Mouse (Mus musculus): ENCODE measurements around the gene Ccdc162. TPM values are rescaled to one million over a fixed set of nuclear protein-coding genes. Genes with fewer than 3 reads are reported as not detected.
"Not testable (repeated sequence)": the region's sequence is repeated elsewhere in the genome, so short reads cannot be mapped to it uniquely, and the experiment has no call there.

Gene Ccdc162
- polyA plus RNA-seq, 1 experiment = not detected

DNA sequence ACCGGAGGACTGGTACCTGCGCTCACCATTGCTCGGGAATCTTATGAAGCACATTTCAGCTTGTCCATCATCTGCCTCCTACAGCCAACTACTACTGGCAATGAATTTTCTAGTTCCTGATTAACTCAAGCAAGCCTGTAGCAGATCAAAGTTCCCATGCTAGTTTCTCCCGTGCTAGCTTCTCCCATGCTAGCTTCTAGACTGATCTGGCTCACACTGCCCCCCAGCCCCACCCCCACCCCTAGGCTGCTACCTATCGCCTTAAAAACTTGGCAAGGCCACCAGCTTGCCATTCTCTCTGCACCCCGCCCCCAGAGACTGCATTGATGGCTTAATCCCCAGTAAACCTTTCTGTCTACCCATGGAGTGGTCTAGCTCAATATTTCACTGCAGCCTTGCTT is 39.8 kb downstream of the Ccdc162 start:
- TF ChIP-seq CTCF (IDR thresholded peaks at IDR 0.05; ENCODE audit: low read depth, low read length) (no peak), POLR2A (IDR thresholded peaks at IDR 0.05; ENCODE audit: borderline replicate concordance, low read depth, low read length) (no peak)
- no peak overlapping the region for H3K4me3 ChIP-seq (ENCODE audit: insufficient read depth, low read length)
- no peak overlapping the region for H3K27ac ChIP-seq (ENCODE audit: insufficient read depth, low read depth, low read length)
- H3K4me1 ChIP-seq (ENCODE audit: control insufficient read depth, insufficient read depth, low read length) = peaks cover 4% of the 10 kb centered on the region; the same call in 1 of the 2 replicates

DNA sequence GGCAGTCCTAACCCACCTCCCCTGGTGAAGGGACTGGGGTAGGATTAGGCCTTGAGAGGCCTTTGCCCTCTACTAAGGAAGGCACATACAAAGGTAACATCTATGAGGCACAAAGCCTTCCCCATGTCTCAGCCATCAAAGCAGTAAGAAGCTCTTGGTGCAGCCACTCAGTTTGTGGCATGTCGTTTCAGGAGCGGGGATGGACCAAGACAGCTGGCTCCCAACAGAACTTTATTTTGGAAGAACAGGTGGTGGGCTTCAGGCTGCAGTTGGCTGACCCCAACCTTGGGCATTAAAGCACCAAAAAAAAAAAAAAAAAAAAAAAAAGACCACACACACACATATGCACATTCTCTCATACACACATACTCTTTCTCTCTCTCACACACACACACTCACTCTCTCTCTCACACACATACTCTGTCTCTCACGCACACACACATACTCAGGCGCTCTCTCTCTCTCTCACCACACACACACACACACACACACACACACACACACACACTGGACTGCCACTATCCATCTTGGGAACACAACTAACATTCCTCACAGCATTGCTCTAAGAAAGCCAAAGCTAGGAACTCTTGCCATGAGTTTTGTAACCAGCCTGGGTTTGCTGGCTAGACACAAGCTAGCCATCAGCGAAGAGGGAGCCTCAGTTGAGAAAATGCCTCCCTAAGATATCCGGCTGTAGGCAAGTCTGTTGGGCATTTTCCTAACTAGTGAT is 40.4 kb downstream of the Ccdc162 start:
- no peak overlapping the region for H3K4me3 ChIP-seq (ENCODE audit: insufficient read depth, low read length)

DNA sequence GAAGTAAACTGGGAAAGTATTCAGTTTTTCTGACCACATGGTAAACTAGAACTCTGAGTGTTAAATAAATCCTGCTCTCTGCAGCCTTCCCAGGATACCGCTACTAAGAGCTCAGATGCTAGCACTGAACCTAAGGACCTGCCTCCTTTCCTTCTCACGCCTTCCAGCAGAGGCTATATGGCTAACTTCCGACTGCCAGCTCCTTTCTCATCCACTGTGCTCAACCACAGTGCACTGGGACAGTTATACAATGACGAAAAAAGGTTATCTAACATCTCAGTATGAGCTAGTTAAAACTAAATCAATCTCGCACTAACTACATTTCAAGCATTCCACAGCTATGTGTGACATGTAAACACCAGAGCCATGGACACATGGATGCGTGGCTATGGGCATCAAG is 41.2 kb downstream of the Ccdc162 start:
- no peak overlapping the region for H3K27ac ChIP-seq (ENCODE audit: insufficient read depth, low read depth, low read length)
- TF ChIP-seq CTCF (IDR thresholded peaks at IDR 0.05; ENCODE audit: low read depth, low read length) (no peak), POLR2A (IDR thresholded peaks at IDR 0.05; ENCODE audit: borderline replicate concordance, low read depth, low read length) (no peak)
- no peak overlapping the region for H3K4me3 ChIP-seq (ENCODE audit: insufficient read depth, low read length)
- peaks cover 4% of the 10 kb centered on the region; the same call in 1 of the 2 replicates for H3K4me1 ChIP-seq (ENCODE audit: control insufficient read depth, insufficient read depth, low read length)

More for the DNA sequence above, 40.4 kb downstream of the Ccdc162 start:
- Histone ChIP-seq H3K27ac (ENCODE audit: insufficient read depth, low read depth, low read length) (no peak overlapping the region), H3K4me1 (ENCODE audit: control insufficient read depth, insufficient read depth, low read length) (peaks cover 4% of the 10 kb centered on the region; the same call in 1 of the 2 replicates)
- TF ChIP-seq POLR2A (IDR thresholded peaks at IDR 0.05; ENCODE audit: borderline replicate concordance, low read depth, low read length) (no peak), CTCF (IDR thresholded peaks at IDR 0.05; ENCODE audit: low read depth, low read length) (no peak)

DNA sequence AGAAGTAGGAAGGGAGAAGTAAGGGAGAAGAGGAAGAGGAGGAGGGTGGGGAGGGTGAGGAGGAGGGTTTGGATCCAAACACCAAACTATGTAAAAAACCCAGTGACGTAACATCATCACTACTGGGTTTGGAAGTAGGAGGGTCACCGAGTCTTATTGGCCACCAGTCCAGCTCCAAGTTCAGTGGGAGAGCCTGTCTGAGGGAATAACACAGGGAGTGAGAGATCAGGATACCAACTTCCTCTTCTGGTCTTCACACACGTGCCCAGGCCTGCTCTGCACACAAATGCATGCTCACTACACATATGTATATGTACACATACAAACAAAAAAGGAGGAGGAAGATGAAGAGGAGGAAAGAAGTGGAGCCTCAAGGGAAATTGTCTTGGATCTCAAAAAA is 42.1 kb downstream of the Ccdc162 start:
- TF ChIP-seq CTCF (IDR thresholded peaks at IDR 0.05; ENCODE audit: low read depth, low read length) = no peak
- TF ChIP-seq POLR2A (IDR thresholded peaks at IDR 0.05; ENCODE audit: borderline replicate concordance, low read depth, low read length) = no peak
- H3K27ac ChIP-seq (ENCODE audit: insufficient read depth, low read depth, low read length) = no peak overlapping the region
- H3K4me1 ChIP-seq (ENCODE audit: control insufficient read depth, insufficient read depth, low read length) = peaks cover 4% of the 10 kb centered on the region; the same call in 1 of the 2 replicates
- H3K4me3 ChIP-seq (ENCODE audit: insufficient read depth, low read length) = no peak overlapping the region

DNA sequence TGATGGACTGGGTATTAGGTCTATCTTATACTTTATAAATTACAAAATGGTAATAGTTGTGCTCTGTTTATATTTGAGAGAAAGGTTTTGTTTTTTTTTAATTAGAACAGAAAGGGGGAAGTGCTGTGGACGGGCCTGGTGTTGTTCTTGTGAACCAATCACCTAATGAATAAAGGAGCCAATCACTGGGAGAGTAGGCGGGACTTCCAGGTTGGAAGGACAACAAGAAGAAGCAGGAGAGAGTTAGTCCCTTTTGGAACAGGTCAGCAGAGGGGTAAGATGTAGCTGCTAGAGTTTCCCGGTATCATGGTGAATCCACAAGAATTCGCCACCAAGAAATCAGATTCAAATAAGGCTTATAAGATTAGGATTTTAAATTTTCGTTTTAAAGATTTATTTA is 46.2 kb downstream of the Ccdc162 start:
- no peak for TF ChIP-seq CTCF (IDR thresholded peaks at IDR 0.05; ENCODE audit: low read depth, low read length)
- no peak for TF ChIP-seq POLR2A (IDR thresholded peaks at IDR 0.05; ENCODE audit: borderline replicate concordance, low read depth, low read length)

DNA sequence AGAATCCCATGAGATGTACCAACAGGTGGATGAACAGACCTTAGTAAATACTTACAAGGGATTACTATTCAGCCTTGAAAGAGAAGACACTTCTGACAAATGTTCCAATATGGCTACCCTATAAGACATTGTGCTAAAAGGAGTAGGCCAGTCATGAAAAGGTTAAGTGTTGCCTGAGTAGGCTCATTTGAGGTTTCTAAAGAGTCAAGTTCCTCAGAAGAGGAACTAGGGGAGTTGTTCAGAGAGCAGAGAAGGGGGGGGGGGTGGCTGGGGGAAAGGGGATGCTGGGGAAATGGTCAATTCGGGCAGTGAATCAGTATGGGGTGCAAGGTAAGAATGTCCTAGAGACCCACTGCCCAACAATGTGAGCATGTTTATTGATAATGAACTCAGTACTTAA is 50.9 kb downstream of the Ccdc162 start:
- H3K27ac ChIP-seq (ENCODE audit: insufficient read depth, low read depth, low read length) = no peak overlapping the region
- H3K4me1 ChIP-seq (ENCODE audit: control insufficient read depth, insufficient read depth, low read length) = peaks cover 2% of the 10 kb centered on the region; the same call in 1 of the 2 replicates
- no peak for TF ChIP-seq CTCF (IDR thresholded peaks at IDR 0.05; ENCODE audit: low read depth, low read length)
- TF ChIP-seq POLR2A (IDR thresholded peaks at IDR 0.05; ENCODE audit: borderline replicate concordance, low read depth, low read length) = no peak
- no peak overlapping the region for H3K4me3 ChIP-seq (ENCODE audit: insufficient read depth, low read length)

More for the DNA sequence above, 46.2 kb downstream of the Ccdc162 start:
- Histone ChIP-seq H3K4me1 (ENCODE audit: control insufficient read depth, insufficient read depth, low read length) (peaks cover 4% of the 10 kb centered on the region; the same call in 1 of the 2 replicates), H3K4me3 (ENCODE audit: insufficient read depth, low read length) (no peak overlapping the region), H3K27ac (ENCODE audit: insufficient read depth, low read depth, low read length) (no peak overlapping the region)

DNA sequence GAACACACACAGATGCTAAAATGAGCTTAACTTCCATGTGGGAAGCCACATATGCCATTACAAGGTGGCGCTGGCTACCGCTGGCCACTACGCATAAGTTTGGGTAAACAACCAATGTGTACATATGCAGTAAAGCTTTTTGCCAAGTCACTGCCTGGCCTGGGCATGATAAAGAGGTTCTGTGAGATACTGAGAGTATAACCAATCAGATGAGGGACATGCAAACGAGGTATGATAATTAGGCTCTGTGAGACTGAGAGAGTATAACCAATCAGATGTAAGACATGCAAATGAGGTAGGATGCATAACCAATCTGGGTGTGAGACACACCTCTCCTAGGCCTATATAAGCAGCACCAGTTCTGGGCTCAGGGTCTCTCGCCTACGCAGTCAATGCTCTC is 56.8 kb downstream of the Ccdc162 start:
- H3K27ac ChIP-seq (ENCODE audit: insufficient read depth, low read depth, low read length); H3K4me1 ChIP-seq (ENCODE audit: control insufficient read depth, insufficient read depth, low read length); H3K4me3 ChIP-seq (ENCODE audit: insufficient read depth, low read length): not testable (repeated sequence)

DNA sequence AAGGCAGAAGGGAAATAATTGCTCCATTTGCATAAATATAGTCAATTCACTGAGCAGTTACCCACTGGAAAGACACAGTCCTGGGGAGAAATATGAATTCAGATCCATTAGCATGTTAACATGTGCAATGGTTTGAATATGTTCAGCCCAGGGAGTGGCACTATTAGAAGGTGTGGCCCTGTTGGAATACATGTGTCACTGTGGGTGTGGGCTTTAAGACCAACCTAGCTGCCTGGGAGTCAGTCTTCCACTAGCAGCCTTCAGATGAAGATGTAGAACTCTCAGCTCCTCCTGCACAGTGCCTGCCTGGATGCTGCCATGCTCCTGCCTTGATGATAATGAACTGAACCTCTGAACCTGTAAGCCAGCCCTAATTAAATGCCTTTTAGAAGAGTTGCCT is 60.8 kb downstream of the Ccdc162 start:
- not testable (repeated sequence) for H3K4me1 ChIP-seq (ENCODE audit: control insufficient read depth, insufficient read depth, low read length); H3K27ac ChIP-seq (ENCODE audit: insufficient read depth, low read depth, low read length); H3K4me3 ChIP-seq (ENCODE audit: insufficient read depth, low read length)

DNA sequence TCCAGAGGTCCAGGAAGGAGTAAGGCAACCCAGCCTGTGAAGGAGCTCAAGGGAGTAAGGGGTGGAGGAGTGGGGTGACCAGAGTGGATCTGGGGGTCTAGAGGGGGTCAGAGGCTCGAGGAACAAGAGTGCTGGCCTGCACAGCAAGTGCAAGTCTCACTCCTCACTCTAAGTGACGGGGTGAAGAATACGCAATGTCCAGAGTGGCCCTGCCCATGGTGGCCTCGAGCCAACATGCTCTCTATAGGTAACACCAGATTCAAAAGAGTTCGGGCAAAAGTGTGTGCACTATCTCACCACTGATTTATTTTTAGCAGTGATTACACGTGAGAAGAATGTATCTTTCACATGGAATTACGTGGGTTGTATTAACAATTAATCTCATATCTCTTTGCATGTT is 63.4 kb downstream of the Ccdc162 start:
- TF ChIP-seq CTCF (IDR thresholded peaks at IDR 0.05; ENCODE audit: low read depth, low read length) (no peak), POLR2A (IDR thresholded peaks at IDR 0.05; ENCODE audit: borderline replicate concordance, low read depth, low read length) (no peak)
- H3K4me1 ChIP-seq (ENCODE audit: control insufficient read depth, insufficient read depth, low read length) = no peaks in the 10 kb centered on the region
- H3K4me3 ChIP-seq (ENCODE audit: insufficient read depth, low read length) = no peak overlapping the region
- no peak overlapping the region for H3K27ac ChIP-seq (ENCODE audit: insufficient read depth, low read depth, low read length)

DNA sequence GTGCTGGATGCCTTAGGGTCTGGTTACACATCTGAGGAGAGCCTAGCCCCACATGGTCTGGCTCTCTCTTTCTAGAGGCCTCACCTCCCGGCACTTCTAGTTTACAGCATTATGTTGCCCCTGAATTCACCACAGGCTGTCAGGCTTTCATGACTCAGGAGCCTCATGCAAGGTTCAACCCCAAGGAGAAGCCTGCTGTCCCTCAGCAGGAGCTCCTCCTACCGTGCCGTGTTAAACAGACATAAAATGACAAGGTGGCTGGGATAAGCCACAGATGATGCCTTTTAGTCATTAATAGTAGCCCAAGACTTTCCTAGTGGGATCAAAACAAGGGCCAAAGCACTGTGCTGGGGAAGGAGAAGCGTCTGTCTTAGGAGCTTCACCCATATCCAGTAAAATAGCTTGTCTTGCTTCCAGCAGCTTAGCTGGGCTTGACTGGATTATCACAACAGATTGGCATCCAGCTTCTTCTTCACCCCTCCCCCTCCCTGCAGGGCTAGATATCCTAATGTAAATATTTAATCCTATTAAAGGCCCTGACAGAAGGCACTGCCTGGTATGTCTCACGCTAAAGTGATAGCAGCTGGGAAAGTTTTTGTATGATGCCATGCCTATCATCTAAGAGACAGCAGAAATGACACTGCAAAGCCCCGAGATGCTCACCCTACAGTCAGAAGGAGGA is 64.2 kb downstream of the Ccdc162 start:
- TF ChIP-seq POLR2A (IDR thresholded peaks at IDR 0.05; ENCODE audit: borderline replicate concordance, low read depth, low read length) (no peak), CTCF (IDR thresholded peaks at IDR 0.05; ENCODE audit: low read depth, low read length) (no peak)
- Histone ChIP-seq H3K4me1 (ENCODE audit: control insufficient read depth, insufficient read depth, low read length) (no peaks in the 10 kb centered on the region), H3K4me3 (ENCODE audit: insufficient read depth, low read length) (no peak overlapping the region), H3K27ac (ENCODE audit: insufficient read depth, low read depth, low read length) (no peak overlapping the region)

Data from bone marrow macrophage, adult 2 months (primary cell).